Mouse (Mus musculus) cerebellum, adult 11 months (tissue): ENCODE results near the gene Lyl1.

ENCODE experiments used
- DNase-seq: peaks from one replicate; pipeline ENCODE4 v3.0.0; 2022

Lyl1 gene

GRCm38 (mm10) chr8:84742171-84743053, 41.2 kb downstream of the Lyl1 start:
- DNase-seq = no peak

- DNase-seq = no peak
Observed at GRCm38 (mm10) chr8:84743054-84743415, 41.8 kb downstream of the Lyl1 start.

GRCm38 (mm10) chr8:84743517-84744420, 42.5 kb downstream of the Lyl1 start:
- no peak for DNase-seq

GRCm38 (mm10) chr8:84745032-84745925, 44.0 kb downstream of the Lyl1 start:
- DNase-seq = no peak

- no peak for DNase-seq
Observed at GRCm38 (mm10) chr8:84749519-84749918, 48.3 kb downstream of the Lyl1 start.

GRCm38 (mm10) chr8:84752734-84753582, 51.7 kb downstream of the Lyl1 start:
- DNase-seq = no peak
